Mouse (Mus musculus): ENCODE measurements around the gene Rassf8. TPM values are rescaled to one million over a fixed set of nuclear protein-coding genes. Genes with fewer than 3 reads are reported as not detected.
A peak's percentile ranks its signal among the peaks of the same experiment; 100 is the strongest.

The Rassf8 gene
- total RNA-seq, 2 experiments from 2014 or later: 93.1 to 97.9 TPM

GRCm38 (mm10) chr6:145779383-145779782 is 32.8 kb downstream of the Rassf8 start:
- DNase-seq: no peak

- DNase-seq: no peak
Measured at GRCm38 (mm10) chr6:145780180-145780802, 33.7 kb downstream of the Rassf8 start.

DNA sequence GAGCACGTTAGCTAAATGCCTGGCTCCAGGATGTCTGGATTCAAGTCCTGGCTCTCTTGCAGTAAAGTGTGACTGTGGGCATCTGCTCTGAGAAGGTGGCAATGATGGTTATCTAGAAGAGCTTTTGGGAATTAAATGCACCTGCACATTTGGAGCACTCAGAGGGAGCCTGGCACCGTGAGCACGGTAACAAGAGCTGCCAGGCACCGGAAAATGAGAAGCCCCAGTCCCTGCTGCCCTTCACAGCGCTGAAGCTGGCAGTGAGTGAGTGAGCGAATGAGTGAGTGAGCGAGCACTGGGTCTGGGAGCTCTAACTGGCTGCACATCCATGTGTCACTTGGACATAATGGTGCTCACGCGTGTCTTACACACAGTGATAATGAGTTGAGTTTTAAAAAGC is 34.7 kb downstream of the Rassf8 start:
- DNase-seq: no peak

- DNase-seq: no peak
Measured at GRCm38 (mm10) chr6:145781966-145782365, 35.4 kb downstream of the Rassf8 start.

- no peak for DNase-seq
Measured at GRCm38 (mm10) chr6:145787311-145787710, 40.8 kb downstream of the Rassf8 start.

DNA sequence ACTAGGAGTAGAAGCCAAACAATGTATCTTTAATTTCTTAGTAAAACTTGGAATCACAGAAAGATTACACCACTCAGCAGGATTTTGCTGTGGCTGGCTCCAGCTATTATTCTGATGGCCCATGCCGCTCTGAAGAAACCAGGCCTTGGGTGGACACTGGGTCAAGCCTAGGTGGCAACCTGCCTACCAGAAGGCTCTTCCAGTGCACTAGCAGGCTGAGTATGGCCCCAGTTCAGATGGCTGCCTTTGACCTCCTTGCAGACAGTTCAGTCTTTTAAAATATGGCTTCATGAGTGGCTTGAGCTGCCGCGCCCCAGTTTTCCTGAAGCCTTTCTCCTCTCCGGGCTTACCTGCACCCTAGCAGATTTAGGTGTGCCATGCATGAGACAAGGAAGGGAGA is 43.2 kb downstream of the Rassf8 start:
- DNase-seq: no peak

DNA sequence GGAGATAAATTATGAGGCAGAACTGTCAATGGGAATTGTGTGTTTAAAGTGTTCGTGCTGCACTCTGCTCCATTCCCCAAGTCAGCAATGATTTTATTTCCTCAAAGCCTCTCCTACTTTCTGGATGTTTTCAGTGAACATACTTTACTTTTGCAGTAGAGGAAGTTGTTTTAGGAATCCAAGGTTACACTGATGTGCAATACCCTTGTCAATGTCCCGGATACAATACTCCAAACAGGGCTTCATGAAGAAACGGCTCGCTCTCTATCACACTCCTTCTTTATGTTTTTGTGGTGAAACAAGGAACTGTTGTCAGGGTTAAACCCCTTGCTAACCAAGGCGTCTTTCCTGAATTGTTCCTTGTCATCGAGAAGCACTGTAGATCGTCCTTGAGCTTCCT is 45.8 kb downstream of the Rassf8 start:
- DNase-seq: no peak

DNA sequence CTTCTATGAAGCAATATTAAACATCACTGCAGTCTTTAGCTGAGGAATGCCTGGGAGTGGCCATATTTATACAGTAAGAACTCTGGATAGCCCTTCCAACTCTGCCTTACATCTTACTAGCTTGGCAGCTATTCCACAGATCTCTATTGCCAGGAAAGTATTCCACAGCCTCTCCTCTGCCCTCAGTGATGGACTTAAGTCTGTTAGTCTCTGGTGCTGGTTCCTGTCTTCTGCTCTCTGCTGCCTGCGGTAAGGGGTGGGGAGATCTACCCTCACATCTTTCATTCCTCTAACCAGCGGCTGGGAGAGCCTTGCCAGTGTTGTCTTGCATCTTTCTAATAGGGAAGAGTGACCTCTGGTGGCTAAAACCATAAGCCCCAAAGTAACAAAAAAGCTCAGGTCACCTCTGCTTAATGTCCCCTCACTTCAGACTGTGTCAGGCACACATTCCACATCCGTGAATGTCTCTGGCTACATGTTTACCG is 46.6 kb downstream of the Rassf8 start:
- peak; percentile 73 for DNase-seq

DNA sequence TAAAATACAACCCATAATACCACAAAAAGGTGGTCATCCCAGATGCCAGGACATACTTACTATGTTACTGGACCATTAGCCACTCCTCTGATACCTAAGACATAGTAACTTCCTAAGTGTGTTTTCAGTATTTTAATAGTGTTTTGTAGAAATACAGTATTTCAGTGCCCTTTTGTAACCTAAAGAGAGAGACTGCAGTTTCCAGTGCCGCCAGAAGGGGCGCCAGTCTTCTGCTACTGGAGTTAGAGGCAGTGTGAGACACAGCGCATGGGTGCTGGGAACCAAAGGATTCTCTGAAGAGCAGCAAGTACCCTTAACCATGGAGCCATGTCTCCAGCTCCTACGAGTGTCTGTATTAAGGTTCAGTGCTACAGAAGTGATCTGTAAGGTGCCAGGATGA is 48.1 kb downstream of the Rassf8 start:
- no peak for DNase-seq

- peak; percentile 39 for DNase-seq
Measured at GRCm38 (mm10) chr6:145796191-145797023, 49.9 kb downstream of the Rassf8 start.

DNA sequence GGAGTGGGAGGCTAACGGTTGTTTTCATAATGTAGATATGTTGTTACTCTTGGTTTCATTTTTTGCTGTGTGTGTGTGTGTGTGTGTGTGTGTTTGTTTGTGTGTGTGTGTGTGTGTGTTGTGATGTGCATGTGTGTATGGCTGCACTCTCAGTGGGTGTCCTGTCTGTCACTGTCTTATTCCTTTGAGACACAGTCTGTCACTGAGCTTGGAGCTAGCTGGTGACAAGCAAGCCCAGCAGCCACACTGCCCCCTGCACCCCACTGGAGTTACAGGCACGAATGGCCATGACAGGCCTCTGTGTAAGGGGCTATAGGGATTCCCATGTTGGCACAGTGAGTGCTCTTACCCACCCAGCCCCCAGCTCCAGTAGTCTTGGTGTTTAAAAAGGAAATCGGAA is 51.1 kb downstream of the Rassf8 start:
- no peak for DNase-seq

DNA sequence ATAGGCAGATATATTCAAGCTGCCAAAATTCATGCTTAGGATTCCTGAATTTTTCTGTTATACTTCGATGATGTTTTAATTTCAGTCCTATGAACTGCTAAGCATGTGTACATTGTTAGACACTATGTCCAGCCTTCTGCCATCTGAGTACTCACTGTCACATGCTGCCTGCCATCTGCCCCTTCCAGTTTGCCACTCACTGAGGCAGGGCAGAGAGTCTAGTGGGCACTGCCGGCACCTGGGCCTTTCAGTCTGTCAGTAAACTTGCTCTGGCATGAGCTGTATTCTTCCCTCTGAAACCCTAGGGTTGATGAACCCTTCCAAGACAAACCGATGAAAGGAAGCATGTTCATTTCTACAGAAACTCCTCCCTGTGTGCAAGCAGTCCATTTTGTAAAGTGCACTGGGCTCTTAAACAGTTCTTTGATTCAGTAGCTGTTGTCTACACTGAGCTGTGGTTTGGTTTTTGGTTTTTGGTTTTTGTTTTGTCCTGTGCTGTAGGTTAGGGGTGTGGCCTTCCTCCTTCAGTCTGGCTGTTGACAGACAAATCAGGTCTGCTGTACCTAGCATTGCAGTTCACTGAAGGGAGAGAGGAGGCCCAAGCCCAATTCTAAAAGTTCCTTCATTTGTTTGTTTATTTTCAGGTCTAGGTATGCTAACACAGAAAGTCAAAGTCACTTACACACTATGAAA is 55.4 kb downstream of the Rassf8 start:
- DNase-seq: no peak

GRCm38 (mm10) chr6:145802881-145803280 is 56.3 kb downstream of the Rassf8 start:
- no peak for DNase-seq

- no peak for DNase-seq
Measured at GRCm38 (mm10) chr6:145804276-145804675, 57.7 kb downstream of the Rassf8 start.

DNA sequence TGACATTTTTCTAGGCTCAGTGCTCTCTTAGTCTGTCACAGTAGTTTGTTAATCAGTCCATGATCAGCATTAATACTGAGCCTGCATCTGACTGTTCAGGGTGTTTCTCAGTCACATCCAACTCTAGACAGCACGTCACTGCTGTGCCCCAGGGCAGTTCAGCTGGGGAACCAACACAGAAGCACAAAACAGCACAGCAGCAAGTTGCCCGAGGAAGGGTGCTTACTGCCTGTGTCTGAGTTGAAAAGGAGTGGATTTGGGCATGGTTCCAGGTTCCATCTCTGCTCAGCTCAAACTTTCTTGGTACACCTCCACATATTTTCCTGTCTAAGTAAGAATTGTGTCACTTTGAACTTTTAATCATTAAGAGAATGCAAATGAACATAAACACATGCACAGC is 60.2 kb downstream of the Rassf8 start:
- DNase-seq: no peak

DNA sequence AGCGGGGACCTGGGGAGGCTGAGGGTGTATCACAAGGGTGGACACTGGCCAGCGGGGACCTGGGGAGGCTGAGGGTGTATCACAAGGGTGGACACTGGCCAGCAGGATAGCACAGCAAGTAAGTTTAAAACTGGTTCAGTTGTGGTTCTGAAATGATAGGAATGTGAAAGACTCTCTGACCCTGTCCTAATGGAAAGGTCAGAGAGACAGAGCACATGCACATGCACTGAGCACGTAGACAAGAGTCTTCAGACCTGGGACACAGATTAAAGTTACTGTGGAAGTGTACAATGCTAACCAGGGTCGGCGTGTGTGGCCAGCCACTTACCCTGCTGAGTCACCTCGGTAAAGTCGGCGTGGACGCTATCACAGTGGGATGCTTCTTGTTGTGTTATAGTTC is 61.4 kb downstream of the Rassf8 start:
- DNase-seq: no peak

- DNase-seq: no peak
Measured at GRCm38 (mm10) chr6:145809566-145809965, 63.0 kb downstream of the Rassf8 start.

GRCm38 (mm10) chr6:145810015-145810414 is 63.5 kb downstream of the Rassf8 start:
- no peak for DNase-seq

DNA sequence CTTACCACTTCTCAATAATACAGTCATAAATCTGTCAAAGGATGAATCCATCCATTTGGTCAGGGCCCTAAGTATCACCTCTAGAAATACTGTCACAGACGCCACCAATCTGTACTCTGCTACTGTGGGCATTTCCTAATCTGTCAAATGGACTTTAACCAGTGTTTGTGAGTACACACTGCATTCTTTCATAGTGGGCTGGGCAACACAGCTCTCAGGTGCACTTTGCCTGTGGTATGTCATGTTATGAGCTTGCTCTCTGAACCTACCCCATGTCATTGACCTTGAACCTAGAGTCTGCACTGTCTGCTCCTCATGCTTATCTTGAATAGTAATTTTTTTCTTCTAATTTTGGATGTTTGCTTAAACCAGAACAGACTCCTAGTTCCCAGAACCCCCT is 64.6 kb downstream of the Rassf8 start:
- DNase-seq: no peak

DNA sequence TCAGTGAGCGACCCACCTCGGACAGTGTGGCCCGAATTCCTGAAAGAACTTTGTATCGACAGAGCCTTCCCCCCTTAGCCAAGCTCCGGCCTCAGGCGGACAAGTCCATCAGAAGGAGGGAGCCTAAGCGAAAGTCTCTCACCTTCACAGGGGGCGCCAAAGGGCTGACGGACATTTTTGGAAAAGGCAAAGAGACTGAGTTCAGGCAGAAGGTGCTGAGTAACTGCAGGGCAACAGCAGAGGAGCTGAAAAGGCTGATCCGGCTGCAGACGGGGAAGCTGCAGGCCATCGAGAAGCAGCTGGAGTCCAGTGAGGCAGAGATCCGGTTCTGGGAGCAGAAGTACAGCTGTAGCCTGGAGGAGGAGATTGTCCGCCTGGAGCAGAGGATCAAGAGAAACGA is 68.7 kb downstream of the Rassf8 start:
- peak; percentile 49 for DNase-seq

GRCm38 (mm10) chr6:145819151-145819550 is 72.6 kb downstream of the Rassf8 start:
- no peak for DNase-seq

GRCm38 (mm10) chr6:145822218-145822617 is 75.7 kb downstream of the Rassf8 start:
- DNase-seq: no peak

DNA sequence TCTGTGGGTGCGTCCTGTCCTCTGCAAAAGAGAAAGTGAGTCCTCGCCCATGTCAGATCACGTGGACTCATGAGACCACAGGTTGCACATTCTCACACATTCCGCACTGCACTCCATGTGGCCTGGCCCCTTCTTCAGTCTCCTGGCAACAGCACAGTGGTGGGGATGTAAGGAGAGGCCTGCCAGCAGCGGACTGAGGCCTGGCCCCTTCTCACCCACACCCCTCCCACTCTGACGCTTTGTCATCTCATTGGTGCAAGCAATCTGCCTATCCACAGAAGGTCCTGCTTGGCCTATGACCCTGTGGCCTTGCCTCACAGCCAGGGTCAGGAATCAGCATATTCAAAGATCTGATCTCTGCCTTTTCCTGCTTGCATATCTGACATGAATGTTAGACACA is 76.6 kb downstream of the Rassf8 start:
- no peak for DNase-seq

All from heart, postnatal 4 days (tissue).